Mouse (Mus musculus) kidney, adult 2 months (tissue): ENCODE measurements around the gene Fut11. TPM values are rescaled to one million over a fixed set of nuclear protein-coding genes. Genes with fewer than 3 reads are reported as not detected.
"Not testable (repeated sequence)": the region's sequence is repeated elsewhere in the genome, so short reads cannot be mapped to it uniquely, and the experiment has no call there.

Experiments
- DNase-seq: peaks from one replicate; pipeline ENCODE4 v3.0.0; 2021
- H3K27ac ChIP-seq: fragments of 200-500 bp; 2 replicates; pipeline ENCODE4 v1.5.1; 2012; ENCODE audit warnings: low read depth, low read length, control low read depth, inconsistent platforms; ENCODE audit not compliant: insufficient read depth
- H3K27me3 ChIP-seq: fragments of 200-500 bp; replicated peaks from 2 replicates; pipeline ENCODE4 v1.6.1; 2012; ENCODE audit warnings: mild to moderate bottlenecking, moderate library complexity, low read length, inconsistent platforms; ENCODE audit not compliant: control insufficient read depth, insufficient read depth
- H3K36me3 ChIP-seq: fragments of 200-500 bp; 2 replicates; pipeline ENCODE4 v1.6.1; 2012; ENCODE audit warnings: mild to moderate bottlenecking, moderate library complexity, low read length, inconsistent platforms; ENCODE audit not compliant: control insufficient read depth, insufficient read depth
- H3K4me1 ChIP-seq: fragments of 200-500 bp; 2 replicates; pipeline ENCODE4 v1.6.1; 2011; ENCODE audit warnings: low read length; ENCODE audit not compliant: control insufficient read depth, insufficient read depth
- H3K4me3 ChIP-seq: fragments of 200-500 bp; 2 replicates; pipeline ENCODE4 v1.5.1; 2011; ENCODE audit warnings: mild to moderate bottlenecking, low read depth, low read length, control low read depth; ENCODE audit not compliant: insufficient read depth
- CTCF ChIP-seq: fragments of 200-500 bp; conservative IDR thresholded peaks from 2 replicates; pipeline ENCODE4 v1.5.1; 2011; ENCODE audit warnings: low read depth, mild to moderate bottlenecking, control low read depth, low read length, moderate library complexity, mixed read lengths; ENCODE audit not compliant: insufficient read depth, insufficient read length
- POLR2A ChIP-seq: fragments of 200-500 bp; IDR thresholded peaks from one replicate; pipeline ENCODE4 v1.6.1; 2011; ENCODE audit warnings: low read depth, low read length, control low read depth
- WGBS: fragments of 180-500 bp; shearing (Covaris S2); methylation state at CpG from one replicate; pipeline ENCODE4 v1.1.7; 2018; 5-methylcytosine and 5-hydroxymethylcytosine counted together
- polyA plus RNA-seq: library from polyadenylated mRNA; depleted of rRNA; stranded (reverse); fragments of >200 nt; gene quantifications from 2 replicates; pipeline ENCODE4 v1.2.3, GENCODE M21; 2012

Fut11 gene
- polyA plus RNA-seq, 1 experiment: 7.9 TPM

GRCm38 (mm10) chr14:20702741-20703381 lies 8.1 kb downstream of the Fut11 start, which contains the start of gene Chchd1:
Gene Chchd1 (plus strand): TSS chr14:20703006.
- H3K4me3 ChIP-seq: peak within 1 kb of the TSS; percentile 89
- H3K27me3 ChIP-seq: no peaks in the 10 kb centered on the region
- H3K27ac ChIP-seq: peak within 1 kb of the TSS; percentile 87
- under 1% methylated on average over 61 of the region's 61 CpGs for WGBS
- peaks cover 5% of the 10 kb centered on the region; the same call in 1 of the 2 replicates for H3K4me1 ChIP-seq
- no peak for TF ChIP-seq CTCF
- peak; percentile 39 for TF ChIP-seq POLR2A
- H3K36me3 ChIP-seq: no peaks in the 10 kb centered on the region
- DNase-seq: peak; percentile 94

GRCm38 (mm10) chr14:20703461-20703860 lies 8.7 kb downstream of the Fut11 start:
- WGBS: 8% methylated on average over 8 of the region's 8 CpGs
- not testable (repeated sequence) for DNase-seq, H3K27me3 ChIP-seq, H3K4me1 ChIP-seq, H3K36me3 ChIP-seq
- peak overlapping the region; percentile 89 for H3K4me3 ChIP-seq
- H3K27ac ChIP-seq: peak overlapping the region; percentile 78; the same call in 1 of the 2 replicates

GRCm38 (mm10) chr14:20707201-20708190 lies 12.7 kb downstream of the Fut11 start, which contains the start of gene Zswim8:
Gene Zswim8 (plus strand): TSS chr14:20707552.
- WGBS: 1% methylated on average over 80 of the region's 80 CpGs
- peak; percentile 36 for TF ChIP-seq POLR2A
- TF ChIP-seq CTCF: no peak
- Histone ChIP-seq H3K4me3 (peak within 1 kb of the TSS; percentile 66), H3K27me3 (no peaks in the 10 kb centered on the region), H3K36me3 (no peaks in the 10 kb centered on the region), H3K4me1 (peaks cover 10% of the 10 kb centered on the region; the same call in 1 of the 2 replicates), H3K27ac (peak within 1 kb of the TSS; percentile 74)
- peak; percentile 95 for DNase-seq

- no peak for DNase-seq
- TF ChIP-seq CTCF (no peak), POLR2A (no peak)
- Histone ChIP-seq H3K4me1 (peaks cover 10% of the 10 kb centered on the region; the same call in 1 of the 2 replicates), H3K4me3 (peak overlapping the region; percentile 66), H3K27me3 (no peaks in the 10 kb centered on the region), H3K27ac (no peak overlapping the region), H3K36me3 (no peaks in the 10 kb centered on the region; the same call in 1 of the 2 replicates)
- WGBS: 2% methylated on average over 10 of the region's 10 CpGs
These were observed 13.5 kb downstream of the Fut11 start for GRCm38 (mm10) chr14:20708239-20708638.

- Histone ChIP-seq H3K4me1 (0 out of 2 replicates have a peak, but pooled peaks cover 2% of the 10 kb centered on the region), H3K4me3 (no peak overlapping the region), H3K27ac (no peak overlapping the region), H3K27me3 (no peaks in the 10 kb centered on the region), H3K36me3 (peaks cover 2% of the 10 kb centered on the region; the same call in 1 of the 2 replicates)
- WGBS: 76% methylated on average over 11 of the region's 11 CpGs
- TF ChIP-seq CTCF (no peak), POLR2A (no peak)
- DNase-seq: no peak
These were observed 19.1 kb downstream of the Fut11 start for GRCm38 (mm10) chr14:20713832-20714231.

- no peak overlapping the region for H3K4me3 ChIP-seq
- DNase-seq: no peak
- no peaks in the 10 kb centered on the region for H3K27me3 ChIP-seq
- peaks cover 2% of the 10 kb centered on the region for H3K36me3 ChIP-seq
- TF ChIP-seq CTCF: no peak
- no peak for TF ChIP-seq POLR2A
- H3K27ac ChIP-seq: no peak overlapping the region
- no peaks in the 10 kb centered on the region for H3K4me1 ChIP-seq
- WGBS: 90% methylated on average over 10 of the region's 10 CpGs
These were observed 23.7 kb downstream of the Fut11 start for GRCm38 (mm10) chr14:20718443-20718842.

- DNase-seq: no peak
- no peaks in the 10 kb centered on the region for H3K27me3 ChIP-seq
- peaks cover 2% of the 10 kb centered on the region for H3K36me3 ChIP-seq
- 81% methylated on average over 12 of the region's 12 CpGs for WGBS
- TF ChIP-seq CTCF: no peak
- TF ChIP-seq POLR2A: no peak
- H3K4me3 ChIP-seq: no peak overlapping the region
- no peak overlapping the region for H3K27ac ChIP-seq
- no peaks in the 10 kb centered on the region for H3K4me1 ChIP-seq
These were observed 25.0 kb downstream of the Fut11 start for GRCm38 (mm10) chr14:20719767-20720166.
